Mouse (Mus musculus) forebrain, embryonic 11.5 days (tissue): ENCODE data around the gene Taf11. TPM values are rescaled to one million over a fixed set of nuclear protein-coding genes. Genes with fewer than 3 reads are reported as not detected.

Source experiments
- ATAC-seq: fragments of 200-750 bp; cut with Nextera tagmentation; replicated peaks from 2 replicates; pipeline ENCODE4 v1.8.0; 2017; ENCODE audit warnings: moderate TSS enrichment; ENCODE audit not compliant: low FRiP score
- DNase-seq: peaks from one replicate; pipeline ENCODE4 v3.0.0-alpha.2; 2017; ENCODE audit warnings: low spot score
- H3K27ac ChIP-seq: fragments of 300-500 bp; sonication (generic); 2 replicates; pipeline ENCODE4 v1.5.1; 2014; ENCODE audit warnings: low read depth, low read length
- H3K27me3 ChIP-seq: fragments of 300-500 bp; sonication (generic); 2 replicates; pipeline ENCODE4 v1.6.1; 2014; ENCODE audit warnings: mild to moderate bottlenecking, low read length, mixed read lengths; ENCODE audit not compliant: control insufficient read depth, insufficient read depth
- H3K36me3 ChIP-seq: fragments of 300-500 bp; sonication (generic); 2 replicates; pipeline ENCODE4 v1.6.1; 2014; ENCODE audit warnings: mild to moderate bottlenecking, low read length, moderate library complexity, mixed read lengths; ENCODE audit not compliant: control insufficient read depth, insufficient read depth
- H3K4me1 ChIP-seq: fragments of 300-500 bp; sonication (generic); replicated peaks from 2 replicates; pipeline ENCODE4 v1.6.1; 2014; ENCODE audit warnings: low read length, mixed read lengths; ENCODE audit not compliant: control insufficient read depth, insufficient read depth
- H3K4me2 ChIP-seq: fragments of 300-500 bp; sonication (generic); 2 replicates; pipeline ENCODE4 v1.6.1; 2014; ENCODE audit warnings: low read depth, mild to moderate bottlenecking, low read length, moderate library complexity, mixed read lengths; ENCODE audit not compliant: severe bottlenecking
- H3K4me3 ChIP-seq: fragments of 300-500 bp; sonication (generic); 2 replicates; pipeline ENCODE4 v1.5.1; 2014; ENCODE audit warnings: low read depth, low read length
- H3K9ac ChIP-seq: fragments of 300-500 bp; sonication (generic); 2 replicates; pipeline ENCODE4 v1.6.1; 2014; ENCODE audit warnings: low read length
- H3K9me3 ChIP-seq: fragments of 300-500 bp; sonication (generic); 2 replicates; pipeline ENCODE4 v1.6.1; 2016; ENCODE audit warnings: low read length, mixed read lengths; ENCODE audit not compliant: control insufficient read depth
- WGBS: fragments of 180-500 bp; shearing (Covaris S2); extraction: QIAGEN DNeasy Blood & Tissue Kit; methylation state at CpG from one replicate; pipeline ENCODE4 v1.1.7; 2014; 5-methylcytosine and 5-hydroxymethylcytosine counted together
- polyA plus RNA-seq: library from polyadenylated mRNA; unstranded; fragments of >200 nt; fragmentation: Nextera tagmentation; extraction: Ambion mirVana; gene quantifications from 2 replicates; pipeline ENCODE4 v1.2.1, GENCODE M21; 2014

Gene Taf11
- polyA plus RNA-seq, 1 experiment from 2014 or later, result 98.5 TPM

- H3K4me1 ChIP-seq, result no peaks in the 10 kb centered on the region
- H3K27ac ChIP-seq, result no peak overlapping the region
- ATAC-seq, result no peak
- no peaks in the 10 kb centered on the region for H3K27me3 ChIP-seq
- no peaks in the 10 kb centered on the region for H3K9me3 ChIP-seq
- no peak overlapping the region for H3K4me3 ChIP-seq
- no peaks in the 10 kb centered on the region for H3K36me3 ChIP-seq
- H3K9ac ChIP-seq, result no peak overlapping the region
- WGBS, result 90% methylated on average over 4 of the region's 4 CpGs
- no peak for DNase-seq
- no peak overlapping the region for H3K4me2 ChIP-seq
These were observed 22.2 kb upstream of the Taf11 start for GRCm38 (mm10) chr17:27931826-27932225.

- Histone ChIP-seq H3K27ac (no peak overlapping the region), H3K36me3 (no peaks in the 10 kb centered on the region), H3K9me3 (no peaks in the 10 kb centered on the region), H3K9ac (no peak overlapping the region), H3K4me1 (no peaks in the 10 kb centered on the region), H3K27me3 (no peaks in the 10 kb centered on the region), H3K4me3 (no peak overlapping the region), H3K4me2 (no peak overlapping the region)
- DNase-seq (no peak), ATAC-seq (no peak)
- WGBS, result 90% methylated on average over 5 of the region's 5 CpGs
These were observed 20.6 kb upstream of the Taf11 start for GRCm38 (mm10) chr17:27930291-27930690.

- Histone ChIP-seq H3K36me3 (no peaks in the 10 kb centered on the region), H3K9ac (no peak overlapping the region), H3K4me2 (no peak overlapping the region), H3K9me3 (no peaks in the 10 kb centered on the region), H3K4me1 (no peaks in the 10 kb centered on the region), H3K27me3 (no peaks in the 10 kb centered on the region), H3K4me3 (no peak overlapping the region), H3K27ac (no peak overlapping the region)
- no peak for DNase-seq
- no peak for ATAC-seq
- WGBS, result 88% methylated on average over 7 of the region's 7 CpGs
These were observed 15.9 kb upstream of the Taf11 start for GRCm38 (mm10) chr17:27925504-27925903.

- Histone ChIP-seq H3K27ac (no peak overlapping the region), H3K4me1 (no peaks in the 10 kb centered on the region), H3K9ac (no peak overlapping the region), H3K36me3 (no peaks in the 10 kb centered on the region), H3K4me2 (no peak overlapping the region), H3K27me3 (no peaks in the 10 kb centered on the region), H3K9me3 (no peaks in the 10 kb centered on the region), H3K4me3 (no peak overlapping the region)
- WGBS, result 88% methylated on average over 4 of the region's 4 CpGs
- DNase-seq, result no peak
- no peak for ATAC-seq
These were observed 15.4 kb upstream of the Taf11 start for GRCm38 (mm10) chr17:27925054-27925453.

- DNase-seq (no peak), ATAC-seq (no peak)
- H3K27me3 ChIP-seq, result no peaks in the 10 kb centered on the region
- WGBS, result 91% methylated on average over 11 of the region's 11 CpGs
- no peak overlapping the region for H3K4me3 ChIP-seq
- H3K4me1 ChIP-seq, result no peaks in the 10 kb centered on the region
- H3K36me3 ChIP-seq, result no peaks in the 10 kb centered on the region
- no peak overlapping the region for H3K27ac ChIP-seq
- no peak overlapping the region for H3K4me2 ChIP-seq
- H3K9ac ChIP-seq, result no peak overlapping the region
- H3K9me3 ChIP-seq, result no peaks in the 10 kb centered on the region
These were observed 12.6 kb upstream of the Taf11 start for GRCm38 (mm10) chr17:27922174-27922712.

- Histone ChIP-seq H3K9ac (no peak overlapping the region), H3K4me1 (no peaks in the 10 kb centered on the region), H3K9me3 (no peaks in the 10 kb centered on the region), H3K4me3 (no peak overlapping the region), H3K36me3 (no peaks in the 10 kb centered on the region), H3K27ac (no peak overlapping the region), H3K4me2 (no peak overlapping the region), H3K27me3 (no peaks in the 10 kb centered on the region)
- DNase-seq (no peak), ATAC-seq (no peak)
- 89% methylated on average over 4 of the region's 4 CpGs for WGBS
These were observed 11.0 kb upstream of the Taf11 start for GRCm38 (mm10) chr17:27920676-27921075.

GRCm38 (mm10) chr17:27916366-27916765 is 6.7 kb upstream of the Taf11 start:
- Histone ChIP-seq H3K27ac (no peak overlapping the region), H3K4me1 (no peaks in the 10 kb centered on the region), H3K4me2 (no peak overlapping the region), H3K9ac (no peak overlapping the region), H3K4me3 (no peak overlapping the region), H3K36me3 (no peaks in the 10 kb centered on the region), H3K27me3 (no peaks in the 10 kb centered on the region), H3K9me3 (no peaks in the 10 kb centered on the region)
- DNase-seq, result no peak
- no peak for ATAC-seq
- WGBS, result 83% methylated on average over 4 of the region's 4 CpGs

GRCm38 (mm10) chr17:27914742-27915141 is 5.1 kb upstream of the Taf11 start:
- no peak for DNase-seq
- WGBS, result 91% methylated on average over 4 of the region's 4 CpGs
- no peak overlapping the region for H3K4me2 ChIP-seq
- H3K27ac ChIP-seq, result no peak overlapping the region
- H3K4me1 ChIP-seq, result peaks cover 4% of the 10 kb centered on the region; the same call in 1 of the 2 replicates
- H3K27me3 ChIP-seq, result no peaks in the 10 kb centered on the region
- no peak overlapping the region for H3K4me3 ChIP-seq
- H3K9ac ChIP-seq, result no peak overlapping the region
- ATAC-seq, result no peak
- H3K36me3 ChIP-seq, result no peaks in the 10 kb centered on the region
- H3K9me3 ChIP-seq, result no peaks in the 10 kb centered on the region

- no peak overlapping the region for H3K9ac ChIP-seq
- WGBS, result 91% methylated on average over 7 of the region's 7 CpGs
- no peaks in the 10 kb centered on the region for H3K9me3 ChIP-seq
- H3K4me1 ChIP-seq, result peaks cover 8% of the 10 kb centered on the region; the same call in 1 of the 2 replicates
- no peak for DNase-seq
- no peak for ATAC-seq
- no peak overlapping the region for H3K27ac ChIP-seq
- no peaks in the 10 kb centered on the region for H3K27me3 ChIP-seq
- H3K4me3 ChIP-seq, result no peak overlapping the region
- no peak overlapping the region for H3K4me2 ChIP-seq
- H3K36me3 ChIP-seq, result no peaks in the 10 kb centered on the region
These were observed 1.7 kb upstream of the Taf11 start for GRCm38 (mm10) chr17:27911371-27911770.
